Mouse (Mus musculus) midbrain, embryonic 15.5 days (tissue): ENCODE results near the gene Cypt15. TPM values are rescaled to one million over a fixed set of nuclear protein-coding genes. Genes with fewer than 3 reads are reported as not detected.
"Not testable (repeated sequence)": the region's sequence is repeated elsewhere in the genome, so short reads cannot be mapped to it uniquely, and the experiment has no call there.

Experiments
- ATAC-seq: fragments of 200-750 bp; cut with Nextera tagmentation; replicated peaks from 2 replicates; pipeline ENCODE4 v1.8.0; 2017; ENCODE audit warnings: moderate TSS enrichment
- H3K27ac ChIP-seq: fragments of 300-500 bp; sonication (generic); 2 replicates; pipeline ENCODE4 v1.5.1; 2015; ENCODE audit warnings: mild to moderate bottlenecking, inconsistent platforms
- H3K27me3 ChIP-seq: fragments of 300-500 bp; sonication (generic); replicated peaks from 2 replicates; pipeline ENCODE4 v1.6.1; 2015; ENCODE audit warnings: inconsistent platforms
- H3K36me3 ChIP-seq: fragments of 300-500 bp; sonication (generic); replicated peaks from 2 replicates; pipeline ENCODE4 v1.6.1; 2015; ENCODE audit warnings: inconsistent platforms
- H3K4me1 ChIP-seq: fragments of 300-500 bp; sonication (generic); 2 replicates; pipeline ENCODE4 v1.6.1; 2015; ENCODE audit warnings: inconsistent platforms
- H3K4me2 ChIP-seq: fragments of 300-500 bp; sonication (generic); 2 replicates; pipeline ENCODE4 v1.6.1; 2015; ENCODE audit warnings: inconsistent platforms, mild to moderate bottlenecking, moderate library complexity
- H3K4me3 ChIP-seq: fragments of 300-500 bp; sonication (generic); 2 replicates; pipeline ENCODE4 v1.5.1; 2015; ENCODE audit warnings: mild to moderate bottlenecking, inconsistent platforms
- H3K9ac ChIP-seq: fragments of 300-500 bp; sonication (generic); 2 replicates; pipeline ENCODE4 v1.6.1; 2015; ENCODE audit warnings: mild to moderate bottlenecking, inconsistent platforms
- H3K9me3 ChIP-seq: fragments of 300-500 bp; sonication (generic); 2 replicates; pipeline ENCODE4 v1.6.1; 2016; ENCODE audit warnings: inconsistent platforms
- WGBS: fragments of 180-500 bp; shearing (Covaris S2); methylation state at CpG from one replicate; pipeline ENCODE4 v1.1.7; 2015; ENCODE audit warnings: mixed read lengths; 5-methylcytosine and 5-hydroxymethylcytosine counted together
- polyA plus RNA-seq: library from polyadenylated mRNA; unstranded; fragments of >200 nt; fragmentation: Nextera tagmentation; extraction: Ambion mirVana; gene quantifications from 2 replicates; pipeline ENCODE4 v1.2.1, GENCODE M21; 2015

Gene Cypt15
- not detected in 2 replicates for polyA plus RNA-seq

- H3K4me3 ChIP-seq, H3K9me3 ChIP-seq, H3K4me2 ChIP-seq, H3K36me3 ChIP-seq, H3K4me1 ChIP-seq, H3K27ac ChIP-seq, H3K27me3 ChIP-seq, ATAC-seq, H3K9ac ChIP-seq: not testable (repeated sequence)
- 79% methylated on average over 1 of the region's 1 CpGs for WGBS
Measured at GRCm38 (mm10) chrX:39345967-39346366, at the start of gene Cypt15. Cypt15 (plus strand) TSS chrX:39346267.

GRCm38 (mm10) chrX:39370932-39371331, 24.9 kb downstream of the Cypt15 start:
- H3K9me3 ChIP-seq = no peaks in the 10 kb centered on the region
- no peak overlapping the region for H3K9ac ChIP-seq
- H3K4me1 ChIP-seq = no peaks in the 10 kb centered on the region
- no peak overlapping the region for H3K4me3 ChIP-seq
- H3K27ac ChIP-seq = no peak overlapping the region
- 76% methylated on average over 2 of the region's 2 CpGs for whole genome bisulfite sequencing
- H3K27me3 ChIP-seq = no peaks in the 10 kb centered on the region
- no peak overlapping the region for H3K4me2 ChIP-seq
- H3K36me3 ChIP-seq = no peaks in the 10 kb centered on the region
- ATAC-seq = no peak

- Histone ChIP-seq H3K9me3 (no peaks in the 10 kb centered on the region), H3K9ac (no peak overlapping the region), H3K27ac (no peak overlapping the region), H3K36me3 (no peaks in the 10 kb centered on the region), H3K27me3 (no peaks in the 10 kb centered on the region), H3K4me1 (no peaks in the 10 kb centered on the region), H3K4me3 (no peak overlapping the region), H3K4me2 (no peak overlapping the region)
- WGBS = 66% methylated on average over 2 of the region's 2 CpGs
- ATAC-seq = no peak
Measured at GRCm38 (mm10) chrX:39378830-39379229, 32.8 kb downstream of the Cypt15 start.

- Histone ChIP-seq H3K9ac (no peak overlapping the region), H3K9me3 (no peaks in the 10 kb centered on the region), H3K27me3 (no peaks in the 10 kb centered on the region), H3K27ac (no peak overlapping the region), H3K36me3 (no peaks in the 10 kb centered on the region), H3K4me1 (no peaks in the 10 kb centered on the region), H3K4me2 (no peak overlapping the region), H3K4me3 (no peak overlapping the region)
- WGBS = 64% methylated on average over 2 of the region's 2 CpGs
- ATAC-seq = no peak
Measured at GRCm38 (mm10) chrX:39383806-39384205, 37.7 kb downstream of the Cypt15 start.
